Mouse (Mus musculus) thymus, postnatal 4 days (tissue): Measurements from ENCODE around the gene 1700030K09Rik.

Source experiments
- DNase-seq: peaks from one replicate; pipeline ENCODE4 v3.0.0; 2021

The 1700030K09Rik gene

GRCm38 (mm10) chr8:72507505-72507904, 63.8 kb downstream of the 1700030K09Rik start:
- DNase-seq: no peak
